Mouse (Mus musculus): ENCODE measurements around the gene Prrg3.

- TF ChIP-seq CTCF (IDR thresholded peaks at IDR 0.05; ENCODE audit: low read depth, low read length) (peak; percentile 2), EP300 (IDR thresholded peaks at IDR 0.05; ENCODE audit: insufficient read depth, low read depth, low read length) (no peak)
These were observed 15.8 kb upstream of the Prrg3 start for GRCm38 (mm10) chrX:71946631-71947030.

Data from ES-Bruce4 (cell line).